Mouse (Mus musculus) lung, embryonic 14.5 days (tissue): ENCODE measurements around the gene Card9. TPM values are rescaled to one million over a fixed set of nuclear protein-coding genes. Genes with fewer than 3 reads are reported as not detected.

Source experiments
- ATAC-seq: fragments of 200-750 bp; cut with Nextera tagmentation; 2 replicates; pipeline ENCODE4 v1.8.0; 2017; ENCODE audit warnings: mild to moderate bottlenecking, moderate TSS enrichment, moderate library complexity; ENCODE audit not compliant: insufficient read depth
- DNase-seq: peaks from one replicate; pipeline ENCODE4 v3.0.0-alpha.2; 2015
- H3K27ac ChIP-seq: fragments of 300-500 bp; sonication (generic); 2 replicates; pipeline ENCODE4 v1.5.1; 2014; ENCODE audit warnings: low read depth, mild to moderate bottlenecking, moderate library complexity
- H3K27me3 ChIP-seq: fragments of 300-500 bp; sonication (generic); 2 replicates; pipeline ENCODE4 v1.6.1; 2014; ENCODE audit warnings: low read length, control low read depth; ENCODE audit not compliant: insufficient read depth
- H3K36me3 ChIP-seq: fragments of 300-500 bp; sonication (generic); 2 replicates; pipeline ENCODE4 v1.6.1; 2014; ENCODE audit warnings: control low read depth; ENCODE audit not compliant: insufficient read depth
- H3K4me1 ChIP-seq: fragments of 300-500 bp; sonication (generic); 2 replicates; pipeline ENCODE4 v1.6.1; 2014; ENCODE audit warnings: antibody characterized with exemption, control low read depth; ENCODE audit not compliant: insufficient read depth
- H3K4me2 ChIP-seq: fragments of 300-500 bp; sonication (generic); 2 replicates; pipeline ENCODE4 v1.6.1; 2014; ENCODE audit warnings: mild to moderate bottlenecking
- H3K4me3 ChIP-seq: fragments of 300-500 bp; sonication (generic); 2 replicates; pipeline ENCODE4 v1.5.1; 2014; ENCODE audit warnings: low read depth, low read length
- H3K9ac ChIP-seq: fragments of 300-500 bp; sonication (generic); 2 replicates; pipeline ENCODE4 v1.6.1; 2014
- H3K9me3 ChIP-seq: fragments of 300-500 bp; sonication (generic); 2 replicates; pipeline ENCODE4 v1.6.1; 2016; ENCODE audit warnings: low read depth, low read length, control low read depth
- CTCF ChIP-seq: IDR thresholded peaks from 2 replicates; pipeline ENCODE4 v1.5.1; 2016; ENCODE audit warnings: antibody characterized with exemption, low read depth
- WGBS: fragments of 180-500 bp; shearing (Covaris S2); extraction: QIAGEN DNeasy Blood & Tissue Kit; methylation state at CpG from one replicate; pipeline ENCODE4 v1.1.7; 2014; 5-methylcytosine and 5-hydroxymethylcytosine counted together
- polyA plus RNA-seq: library from polyadenylated mRNA; unstranded; fragments of >200 nt; fragmentation: Nextera tagmentation; extraction: Ambion mirVana; gene quantifications from 2 replicates; pipeline ENCODE4 v1.2.1, GENCODE M21; 2014

Card9 gene
- polyA plus RNA-seq, 1 experiment from 2014 or later, result 2.8 TPM

GRCm38 (mm10) chr2:26306702-26307101 lies 54.0 kb downstream of the Card9 start:
- DNase-seq, result no peak
- Histone ChIP-seq H3K4me2 (no peak overlapping the region), H3K4me3 (no peak overlapping the region), H3K9me3 (no peaks in the 10 kb centered on the region), H3K9ac (no peak overlapping the region), H3K27me3 (no peaks in the 10 kb centered on the region), H3K27ac (no peak overlapping the region), H3K4me1 (0 out of 2 replicates have a peak, but pooled peaks cover 5% of the 10 kb centered on the region), H3K36me3 (no peaks in the 10 kb centered on the region)
- no peak for TF ChIP-seq CTCF
- 88% methylated on average over 3 of the region's 3 CpGs for WGBS
- no peak for ATAC-seq

- H3K36me3 ChIP-seq, result no peaks in the 10 kb centered on the region
- no peak for DNase-seq
- H3K27me3 ChIP-seq, result no peaks in the 10 kb centered on the region
- 0 out of 2 replicates have a peak, but pooled peaks cover 5% of the 10 kb centered on the region for H3K4me1 ChIP-seq
- H3K9me3 ChIP-seq, result no peaks in the 10 kb centered on the region
- H3K4me3 ChIP-seq, result no peak overlapping the region
- 73% methylated on average over 2 of the region's 2 CpGs for WGBS
- H3K4me2 ChIP-seq, result no peak overlapping the region
- no peak overlapping the region for H3K9ac ChIP-seq
- no peak for ATAC-seq
- no peak overlapping the region for H3K27ac ChIP-seq
- no peak for TF ChIP-seq CTCF
Observed at GRCm38 (mm10) chr2:26305555-26305954, 55.2 kb downstream of the Card9 start.

GRCm38 (mm10) chr2:26304711-26305110 lies 56.0 kb downstream of the Card9 start:
- H3K4me3 ChIP-seq, result no peak overlapping the region

More at GRCm38 (mm10) chr2:26304711-26305110, 56.0 kb downstream of the Card9 start:
- DNase-seq (no peak), ATAC-seq (no peak)
- Histone ChIP-seq H3K4me2 (no peak overlapping the region), H3K9me3 (no peaks in the 10 kb centered on the region), H3K27ac (no peak overlapping the region), H3K27me3 (no peaks in the 10 kb centered on the region), H3K4me1 (0 out of 2 replicates have a peak, but pooled peaks cover 5% of the 10 kb centered on the region), H3K36me3 (no peaks in the 10 kb centered on the region), H3K9ac (no peak overlapping the region)
- TF ChIP-seq CTCF, result no peak
- 67% methylated on average over 1 of the region's 1 CpGs for WGBS

Other genes starting within 250 kb of the Card9 start
- 8.6 and 9.4 TPM in 2 replicates for gene Nacc2, start 237.7 kb downstream of the Card9 start, polyA plus RNA-seq
- 0.27 TPM in 1 of 2 replicates, not detected in the other for gene Lhx3, start 152.6 kb downstream of the Card9 start, polyA plus RNA-seq
- 25.8 and 26.1 TPM in 2 replicates for gene Qsox2, start 123.4 kb downstream of the Card9 start, polyA plus RNA-seq
- gene Ccdc187, start 66.4 kb downstream of the Card9 start, polyA plus RNA-seq, result 0.28 and 0.36 TPM in 2 replicates
- 37.9 and 40.5 TPM in 2 replicates for gene Gpsm1, start 45.4 kb downstream of the Card9 start, polyA plus RNA-seq
- 29.1 and 32.1 TPM in 2 replicates for gene Dnlz, start 8.8 kb downstream of the Card9 start, polyA plus RNA-seq
- 28.1 and 32.8 TPM in 2 replicates for gene Snapc4, start 19.7 kb upstream of the Card9 start, polyA plus RNA-seq
- 103 and 116 TPM in 2 replicates for gene Entr1, start 28.4 kb upstream of the Card9 start, polyA plus RNA-seq
- 97.4 and 104 TPM in 2 replicates for gene Pmpca, start 28.4 kb upstream of the Card9 start, polyA plus RNA-seq
- 18.6 and 22.4 TPM in 2 replicates for gene Inpp5e, start 48.3 kb upstream of the Card9 start, polyA plus RNA-seq
- 36.0 and 36.5 TPM in 2 replicates for gene Sec16a, start 84.3 kb upstream of the Card9 start, polyA plus RNA-seq
- 37.7 and 44.0 TPM in 2 replicates for gene Notch1, start 155.7 kb upstream of the Card9 start, polyA plus RNA-seq
- gene Egfl7, start 219.1 kb upstream of the Card9 start, polyA plus RNA-seq, result 269 and 311 TPM in 2 replicates
- not detected in 2 replicates for gene Gm20532, start 225.7 kb upstream of the Card9 start, polyA plus RNA-seq
- gene Agpat2, start 243.5 kb upstream of the Card9 start, polyA plus RNA-seq, result 30.2 and 32.9 TPM in 2 replicates